ENCODE assay signal across 9 mouse cellular contexts in the genomic region with DNA sequence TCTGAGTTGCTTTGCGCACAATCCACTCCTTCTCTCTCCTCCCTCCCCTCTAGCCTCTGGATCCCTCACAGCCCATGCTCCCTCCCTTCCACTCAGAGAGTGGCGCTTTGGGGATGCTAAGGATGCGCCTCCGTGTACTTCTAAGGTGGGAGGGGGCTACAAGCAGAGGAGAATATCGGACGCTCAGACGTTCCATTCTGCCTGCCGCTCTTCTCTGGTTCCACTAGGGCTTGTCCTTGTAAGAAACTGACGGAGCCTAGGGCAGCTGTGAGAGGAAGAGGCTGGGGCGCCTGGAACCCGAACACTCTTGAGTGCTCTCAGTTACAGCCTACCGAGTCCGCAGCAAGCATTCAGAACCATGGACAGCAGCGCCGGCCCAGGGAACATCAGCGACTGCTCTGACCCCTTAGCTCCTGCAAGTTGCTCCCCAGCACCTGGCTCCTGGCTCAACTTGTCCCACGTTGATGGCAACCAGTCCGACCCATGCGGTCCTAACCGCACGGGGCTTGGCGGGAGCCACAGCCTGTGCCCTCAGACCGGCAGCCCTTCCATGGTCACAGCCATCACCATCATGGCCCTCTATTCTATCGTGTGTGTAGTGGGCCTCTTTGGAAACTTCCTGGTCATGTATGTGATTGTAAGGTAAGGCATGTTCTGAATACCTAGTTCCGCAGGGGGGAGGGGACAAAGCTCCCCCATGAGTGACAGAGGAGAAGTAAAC. TPM values are rescaled to one million over a fixed set of nuclear protein-coding genes. Genes with fewer than 3 reads are reported as not detected.
DNase-seq lines count a peak whose midpoint lies in the region; ATAC-seq lines count a peak whose summit lies in the region.
"Had no signal": no experiment of that assay in that cellular context is flagged by ENCODE, and none has a peak within 500 bp of the region (broad histone marks: within the 10 kb centered on the region; RNA-seq: fewer than 3 reads in every experiment).

No protein-coding gene starts in this region.

- H3K27ac ChIP-seq in heart, embryonic 12.5 days (ENCODE audit: poor library complexity, severe bottlenecking), result no peak overlapping the region
- no peak overlapping the region for H3K27ac ChIP-seq in midbrain, embryonic 16.5 days (ENCODE audit: low read length)

- H3K27me3 ChIP-seq in heart, embryonic 12.5 days (replicated peaks), result peaks cover 9% of the 10 kb centered on the region
- no peaks in the 10 kb centered on the region for H3K27me3 ChIP-seq in midbrain, embryonic 16.5 days (ENCODE audit: control insufficient read depth, insufficient read depth, low read depth, low read length)

- no peaks in the 10 kb centered on the region for H3K9me3 ChIP-seq in heart, embryonic 12.5 days (replicated peaks)
- H3K9me3 ChIP-seq in midbrain, embryonic 16.5 days (replicated peaks; ENCODE audit: control insufficient read depth, low read length, poor library complexity, severe bottlenecking), result no peaks in the 10 kb centered on the region

- no peak overlapping the region for H3K4me3 ChIP-seq in heart, embryonic 12.5 days
- H3K4me3 ChIP-seq in midbrain, embryonic 16.5 days (ENCODE audit: low read depth, low read length), result peak overlapping the region; percentile 49

- no peaks in the 10 kb centered on the region for H3K36me3 ChIP-seq in heart, embryonic 12.5 days
- H3K36me3 ChIP-seq in midbrain, embryonic 16.5 days (ENCODE audit: control insufficient read depth, insufficient read depth, low read length), result no peaks in the 10 kb centered on the region

- no peaks in the 10 kb centered on the region for H3K4me1 ChIP-seq in heart, embryonic 12.5 days (replicated peaks)
- peaks cover 6% of the 10 kb centered on the region for H3K4me1 ChIP-seq in midbrain, embryonic 16.5 days (ENCODE audit: control insufficient read depth, insufficient read depth, low read length)

- H3K4me2 ChIP-seq in heart, embryonic 12.5 days, result no peak overlapping the region
- peak overlapping the region; percentile 79 for H3K4me2 ChIP-seq in midbrain, embryonic 16.5 days (ENCODE audit: low read length)

- peak; percentile 57; the same call in 1 of the 2 replicates for ATAC-seq in heart, embryonic 12.5 days (ENCODE audit: insufficient number of reproducible peaks, low FRiP score)
- peak; percentile 90 for ATAC-seq in midbrain, embryonic 16.5 days

- no peak overlapping the region for H3K9ac ChIP-seq in heart, embryonic 12.5 days
- H3K9ac ChIP-seq in midbrain, embryonic 16.5 days (ENCODE audit: low read depth, low read length), result peak overlapping the region; percentile 63

- DNase-seq in urinary bladder, postnatal 14 days (ENCODE audit: low spot score), result peak; percentile 36
- no peak for DNase-seq in urinary bladder, adult 2 months (ENCODE audit: low spot score)
- peak; percentile 18 for DNase-seq in c-Kit-positive CD71-negative TER-119-negative erythroid progenitor cells, embryonic 14.5 days (ENCODE audit: low read depth)
- DNase-seq in kidney, postnatal 25 days, result peak; percentile 33 to 37
- DNase-seq in testis, postnatal 14 days (ENCODE audit: low spot score), result peak; percentile 55

- 4% methylated on average over 25 of the region's 25 CpGs for whole genome bisulfite sequencing in heart, embryonic 12.5 days
- 5% methylated on average over 25 of the region's 25 CpGs for WGBS in midbrain, embryonic 16.5 days

RNA-seq across cellular contexts. Expression of a gene that starts 27.1 kb away (rescaled TPM):
- polyA plus RNA-seq in urinary bladder, adult 2 months (2012; rRNA removed), result not detected in 2 replicates
- not detected in 2 replicates for polyA plus RNA-seq in heart, embryonic 12.5 days (2016; fragmentation: Nextera tagmentation; extraction: Ambion mirVana)
- polyA plus RNA-seq in midbrain, embryonic 16.5 days (2015; fragmentation: Nextera tagmentation; extraction: Ambion mirVana), result not detected in 2 replicates
- polyA plus RNA-seq: heart, embryonic 14.5 days; spleen, adult 2 months had no signal

RNA-seq across cellular contexts. Expression of a gene that starts 30.4 kb away (rescaled TPM):
- polyA plus RNA-seq in urinary bladder, adult 2 months (2012; rRNA removed), result 0.06 TPM in 1 of 2 replicates, not detected in the other
- not detected in 2 replicates for polyA plus RNA-seq in heart, embryonic 12.5 days (2016; fragmentation: Nextera tagmentation; extraction: Ambion mirVana)
- polyA plus RNA-seq in midbrain, embryonic 16.5 days (2015; fragmentation: Nextera tagmentation; extraction: Ambion mirVana), result 2.2 and 2.7 TPM in 2 replicates
- polyA plus RNA-seq: heart, embryonic 14.5 days; spleen, adult 2 months had no signal
